Mouse (Mus musculus) retina, postnatal 7 days (tissue): ENCODE results near the gene Fbxw26.
A peak's percentile ranks its signal among the peaks of the same experiment; 100 is the strongest.
"Not testable (repeated sequence)": the region's sequence is repeated elsewhere in the genome, so short reads cannot be mapped to it uniquely, and the experiment has no call there.

Experiments used
- DNase-seq: peaks from one replicate; pipeline ENCODE4 v3.0.0-alpha.2; 2012; ENCODE audit warnings: low read depth, low spot score

Gene Fbxw26

DNA sequence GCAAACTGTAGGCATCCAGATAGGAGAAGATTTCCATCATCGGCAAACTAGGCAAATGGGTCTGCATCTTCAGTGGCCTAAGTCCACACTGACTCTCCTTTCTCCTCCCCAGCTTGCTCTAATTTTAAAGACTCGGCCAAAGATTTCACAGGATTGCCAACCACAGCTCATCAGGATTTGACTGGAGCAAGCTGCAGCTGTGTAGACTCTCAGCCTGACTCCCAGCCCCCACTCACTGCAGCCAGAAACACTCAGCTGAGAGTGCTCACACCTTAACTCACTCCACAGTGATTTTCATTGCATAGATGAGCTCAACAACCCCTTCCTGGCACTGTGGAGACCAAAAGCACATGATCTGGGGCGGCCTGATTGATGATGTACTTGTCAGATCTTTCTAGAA is at the start of gene Fbxw26:
Fbxw26 (minus strand) TSS at position 101 of the 400 bp plus-strand sequence.
- DNase-seq = not testable (repeated sequence)

DNA sequence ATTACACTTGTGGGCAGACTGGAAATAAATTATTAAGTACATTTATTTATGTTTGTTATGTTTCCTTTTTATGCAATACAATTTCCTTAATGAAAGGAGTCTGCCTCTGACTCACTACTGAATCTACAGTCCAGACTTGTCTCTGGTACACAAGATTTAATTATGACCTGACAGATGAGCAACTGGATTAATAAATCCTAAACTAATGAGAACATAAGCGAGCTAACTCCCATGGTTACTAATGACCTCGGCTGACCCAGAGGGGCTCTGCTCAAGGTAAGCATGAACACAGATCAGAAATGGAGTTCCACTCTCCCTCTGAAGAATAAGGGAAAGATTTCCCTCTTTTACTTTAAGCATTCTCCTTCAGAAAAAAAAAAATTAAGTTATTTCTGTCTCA is 49.3 kb upstream of the Fbxw26 start:
- peak; percentile 38 for DNase-seq

DNA sequence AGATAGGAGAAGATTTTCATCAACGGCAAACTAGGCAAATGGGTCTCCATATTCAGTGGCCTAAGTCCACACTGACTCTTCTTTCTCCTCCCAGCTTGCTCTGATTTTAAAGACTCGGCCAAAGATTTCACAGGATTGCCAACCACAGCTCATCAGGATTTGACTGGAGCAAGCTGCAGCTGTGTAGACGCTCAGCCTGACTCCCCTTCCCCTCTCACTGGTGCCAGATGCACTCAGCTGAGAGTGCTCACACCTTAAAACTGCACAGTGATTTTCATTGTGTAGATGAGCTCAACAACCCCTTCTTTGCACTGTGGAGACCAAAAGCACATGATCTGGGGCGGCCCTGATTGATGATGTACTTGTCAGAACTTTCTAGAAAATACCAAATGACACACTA is 44.7 kb upstream of the Fbxw26 start, which contains the start of gene Fbxw27:
Fbxw27 (minus strand) TSS at position 101 of the 400 bp plus-strand sequence.
- not testable (repeated sequence) for DNase-seq

DNA sequence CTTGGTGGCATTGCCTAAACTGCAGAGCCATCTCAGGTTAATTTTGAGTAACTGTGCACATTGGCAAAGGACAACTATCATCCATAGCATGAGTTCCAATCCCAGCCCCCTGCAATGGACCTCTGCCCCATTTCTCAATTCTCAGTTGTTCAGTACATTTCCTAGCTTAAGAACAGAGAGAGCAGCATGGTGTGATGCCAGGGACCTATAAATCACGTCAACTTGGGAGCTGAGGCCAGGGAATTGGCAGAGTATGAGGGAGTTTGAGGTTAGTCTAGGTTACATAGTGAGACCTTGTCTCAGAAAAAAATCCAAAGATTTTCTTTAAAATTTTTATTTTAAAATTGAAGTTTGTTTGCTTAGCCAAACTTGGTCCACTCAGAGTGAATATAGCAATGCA is 21.0 kb upstream of the Fbxw26 start:
- DNase-seq = not testable (repeated sequence)

DNA sequence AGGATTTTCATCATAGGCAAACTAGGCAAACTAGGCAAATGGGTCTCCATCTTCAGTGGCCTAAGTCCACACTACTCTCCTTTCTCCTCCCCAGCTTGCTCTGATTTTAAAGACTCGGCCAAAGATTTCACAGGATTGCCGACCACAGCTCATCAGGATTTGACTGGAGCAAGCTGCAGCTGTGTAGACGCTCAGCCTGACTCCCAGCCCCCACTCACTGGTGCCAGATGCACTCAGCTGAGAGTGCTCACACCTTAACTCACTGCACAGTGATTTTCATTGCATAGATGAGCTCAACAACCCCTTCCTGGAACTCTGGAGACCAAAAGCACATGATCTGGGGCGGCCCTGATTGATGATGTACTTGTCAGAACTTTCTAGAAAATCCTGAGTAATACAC is 43.3 kb downstream of the Fbxw26 start, which contains the start of gene Fbxw18:
Fbxw18 (minus strand) TSS at position 101 of the 400 bp plus-strand sequence.
- DNase-seq = not testable (repeated sequence)

DNA sequence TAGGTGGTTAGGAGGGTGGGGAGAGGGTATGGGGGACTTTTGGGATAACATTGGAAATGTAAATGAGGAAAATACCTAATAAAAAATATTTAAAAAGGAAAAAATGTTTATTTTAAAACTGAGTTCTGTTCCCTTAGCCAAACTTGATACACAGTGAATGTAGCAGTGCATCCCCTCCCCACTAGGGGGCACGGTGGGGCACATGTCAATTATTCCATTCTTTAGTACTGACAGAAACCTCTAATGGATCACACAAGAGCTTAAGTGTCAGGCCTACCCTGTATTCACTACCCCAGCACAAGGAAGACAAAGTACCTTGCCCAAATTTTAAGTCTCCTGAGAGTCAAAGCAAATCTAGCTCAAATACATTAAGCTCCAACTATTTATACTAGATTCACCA is 60.6 kb downstream of the Fbxw26 start:
- DNase-seq = peak; percentile 13
